Mouse (Mus musculus): ENCODE data around the gene Vmn1r235.

- no peak for TF ChIP-seq CTCF (IDR thresholded peaks at IDR 0.05; ENCODE audit: low read depth, low read length)
- TF ChIP-seq TAL1 (conservative IDR thresholded peaks at IDR 0.05; ENCODE audit: low read depth, low read length): no peak
- no peak for TF ChIP-seq GATA1 (IDR thresholded peaks at IDR 0.05; ENCODE audit: borderline replicate concordance, low read length)
- TF ChIP-seq GATA2 (IDR thresholded peaks at IDR 0.05; ENCODE audit: borderline replicate concordance, low read depth, low read length): no peak
Measured at GRCm38 (mm10) chr17:21282642-21283041, 26.4 kb downstream of the Vmn1r235 start, which contains the start of gene Vmn1r236.

Data from G1E (cell line).